Mouse (Mus musculus): Measurements from ENCODE around the gene Lnx1.

- no peak for TF ChIP-seq CTCF (IDR thresholded peaks at IDR 0.05; ENCODE audit: low read depth, low read length)
- no peak for TF ChIP-seq EP300 (IDR thresholded peaks at IDR 0.05; ENCODE audit: insufficient read depth, low read depth, low read length)
- no peak for TF ChIP-seq POLR2A (IDR thresholded peaks at IDR 0.05; ENCODE audit: insufficient read depth, low read length)
These were observed 24.0 kb downstream of the Lnx1 start for GRCm38 (mm10) chr5:74678693-74679092.

Data from ES-Bruce4 (cell line).